Mouse (Mus musculus) CH12.LX (cell line): ENCODE measurements around the gene Itga9. TPM values are rescaled to one million over a fixed set of nuclear protein-coding genes. Genes with fewer than 3 reads are reported as not detected.
A peak's percentile ranks its signal among the peaks of the same experiment; 100 is the strongest.

ENCODE experiments used
- DNase-seq: peaks from one replicate; pipeline ENCODE4 v3.0.0-alpha.2; 2013; ENCODE audit errors: extremely low read depth
- H3K27ac ChIP-seq: 2 replicates; pipeline ENCODE4 v1.5.1; 2012; ENCODE audit warnings: low read depth, mild to moderate bottlenecking, control low read depth, moderate library complexity; ENCODE audit not compliant: insufficient read depth
- H3K27me3 ChIP-seq: replicated peaks from 2 replicates; pipeline ENCODE3; 2012; ENCODE audit warnings: inconsistent platforms
- H3K36me3 ChIP-seq, 2 experiments: replicated peaks in 1 of 2; 2 replicates each; pipeline versions ENCODE3 to v1.6.1; 2012; ENCODE audit warnings: inconsistent platforms in 1 of 2, low read length in 1 of 2, mild to moderate bottlenecking in 1 of 2, mixed read lengths in 1 of 2, moderate library complexity in 1 of 2; ENCODE audit not compliant: control insufficient read depth in 1 of 2, insufficient read depth in 1 of 2
- H3K4me1 ChIP-seq, 2 experiments: 2 replicates each; pipeline ENCODE4 v1.6.1; 2012; ENCODE audit warnings: inconsistent platforms in 1 of 2, moderate library complexity in 1 of 2; ENCODE audit not compliant: insufficient read depth in 2 of 2, control insufficient read depth in 1 of 2
- H3K4me2 ChIP-seq: 2 replicates; pipeline ENCODE4 v1.6.1; 2012; ENCODE audit warnings: low read depth, mild to moderate bottlenecking, control low read depth; ENCODE audit not compliant: poor library complexity, insufficient read depth, severe bottlenecking
- H3K4me3 ChIP-seq, 3 experiments: fragments of 150-350 bp in 1 of 3; sonication (generic) in 1 of 3; replicated peaks in 1 of 3; 2 replicates each; pipeline versions ENCODE3 to v1.5.1; 2011 to 2012; ENCODE audit warnings: low read depth in 2 of 3, low read length in 2 of 3, mild to moderate bottlenecking in 2 of 3, moderate library complexity in 2 of 3, control low read depth in 1 of 3, improper control_type of control experiment in 1 of 3, inconsistent platforms in 1 of 3, mixed read lengths in 1 of 3; ENCODE audit not compliant: poor library complexity in 1 of 3
- H3K79me2 ChIP-seq: replicated peaks from 2 replicates; pipeline ENCODE4 v1.6.1; 2012; ENCODE audit warnings: mild to moderate bottlenecking, moderate library complexity; ENCODE audit not compliant: control insufficient read depth, poor library complexity, insufficient read depth, severe bottlenecking; ENCODE audit errors: extremely low read depth
- H3K9ac ChIP-seq: 2 replicates; pipeline ENCODE4 v1.6.1; 2012; ENCODE audit warnings: low read depth, mild to moderate bottlenecking, control low read depth, moderate library complexity; ENCODE audit not compliant: insufficient read depth
- H3K9me3 ChIP-seq: replicated peaks from 2 replicates; pipeline ENCODE3; 2012; ENCODE audit warnings: low read length, inconsistent platforms, mixed read lengths
- CHD2 ChIP-seq: IDR thresholded peaks from 2 replicates; pipeline ENCODE4 v1.6.1; 2011; ENCODE audit warnings: low read length, improper control_type of control experiment
- CTCF ChIP-seq, 2 experiments: IDR thresholded peaks in 1 of 2; conservative IDR thresholded peaks in 1 of 2; 2 replicates each; pipeline ENCODE4 v1.5.1; 2011 to 2012; ENCODE audit warnings: low read depth in 2 of 2, low read length in 2 of 2, improper control_type of control experiment in 1 of 2, inconsistent platforms in 1 of 2, mild to moderate bottlenecking in 1 of 2, moderate library complexity in 1 of 2
- ELF1 ChIP-seq: IDR thresholded peaks from 2 replicates; pipeline ENCODE4 v1.6.1; 2014; ENCODE audit warnings: low read depth, mild to moderate bottlenecking, inconsistent platforms, low read length, improper control_type of control experiment
- GABPA ChIP-seq: IDR thresholded peaks from 2 replicates; pipeline ENCODE4 v1.6.1; 2012; ENCODE audit warnings: low read depth, low read length, improper control_type of control experiment, inconsistent platforms; ENCODE audit not compliant: insufficient replicate concordance
- IRF4 ChIP-seq: IDR thresholded peaks from 2 replicates; pipeline ENCODE4 v1.6.1; 2014; ENCODE audit warnings: low read depth, mild to moderate bottlenecking, inconsistent platforms, low read length, improper control_type of control experiment
- JUN ChIP-seq: IDR thresholded peaks from 2 replicates; pipeline ENCODE4 v1.6.1; 2011; ENCODE audit warnings: low read depth, mild to moderate bottlenecking, low read length, improper control_type of control experiment, moderate library complexity; ENCODE audit not compliant: insufficient read depth
- KAT2A ChIP-seq: IDR thresholded peaks from 2 replicates; pipeline ENCODE4 v1.6.1; 2012; ENCODE audit warnings: low read length, improper control_type of control experiment, inconsistent platforms; ENCODE audit not compliant: insufficient replicate concordance
- MAX ChIP-seq: IDR thresholded peaks from 2 replicates; pipeline ENCODE4 v1.6.1; 2011; ENCODE audit warnings: low read length, improper control_type of control experiment
- MAZ ChIP-seq: IDR thresholded peaks from 2 replicates; pipeline ENCODE4 v1.6.1; 2012; ENCODE audit warnings: low read depth, mild to moderate bottlenecking, inconsistent platforms, low read length, improper control_type of control experiment, moderate library complexity
- MYC ChIP-seq: IDR thresholded peaks from 2 replicates; pipeline ENCODE4 v1.6.1; 2011; ENCODE audit warnings: low read depth, mild to moderate bottlenecking, improper control_type of control experiment, low read length
- NELFE ChIP-seq: IDR thresholded peaks from 2 replicates; pipeline ENCODE4 v1.6.1; 2011; ENCODE audit warnings: low read depth, low read length, improper control_type of control experiment
- NRF1 ChIP-seq: IDR thresholded peaks from 2 replicates; pipeline ENCODE4 v1.6.1; 2014; ENCODE audit warnings: low read depth, mild to moderate bottlenecking, inconsistent platforms, low read length, improper control_type of control experiment, moderate library complexity
- PAX5 ChIP-seq: IDR thresholded peaks from 2 replicates; pipeline ENCODE4 v1.6.1; 2012; ENCODE audit warnings: low read length, inconsistent platforms, mixed read lengths
- POLR2A ChIP-seq: IDR thresholded peaks from 2 replicates; pipeline ENCODE4 v1.6.1; 2011; ENCODE audit warnings: low read depth, mild to moderate bottlenecking, improper control_type of control experiment, low read length
- POLR2AphosphoS2 ChIP-seq: IDR thresholded peaks from 2 replicates; pipeline ENCODE4 v1.6.1; 2011; ENCODE audit warnings: low read depth, low read length, improper control_type of control experiment
- RAD21 ChIP-seq: IDR thresholded peaks from 2 replicates; pipeline ENCODE4 v1.6.1; 2011; ENCODE audit warnings: low read depth, mild to moderate bottlenecking, low read length, improper control_type of control experiment, moderate library complexity
- RCOR1 ChIP-seq: conservative IDR thresholded peaks from 2 replicates; pipeline ENCODE4 v1.6.1; 2012; ENCODE audit warnings: low read depth, mild to moderate bottlenecking, inconsistent platforms, low read length, improper control_type of control experiment
- TBP ChIP-seq: conservative IDR thresholded peaks from 2 replicates; pipeline ENCODE4 v1.6.1; 2011; ENCODE audit warnings: low read depth, low read length, improper control_type of control experiment
- TCF12 ChIP-seq: IDR thresholded peaks from 2 replicates; pipeline ENCODE4 v1.6.1; 2014; ENCODE audit warnings: low read depth, mild to moderate bottlenecking, inconsistent platforms, low read length, improper control_type of control experiment
- USF1 ChIP-seq: IDR thresholded peaks from 2 replicates; pipeline ENCODE4 v1.6.1; 2014; ENCODE audit warnings: low read depth, mild to moderate bottlenecking, inconsistent platforms, low read length, improper control_type of control experiment
- USF2 ChIP-seq: conservative IDR thresholded peaks from 2 replicates; pipeline ENCODE4 v1.6.1; 2011; ENCODE audit warnings: low read depth, low read length, improper control_type of control experiment
- ZC3H11A ChIP-seq: IDR thresholded peaks from 2 replicates; pipeline ENCODE4 v1.6.1; 2012; ENCODE audit warnings: low read depth, mild to moderate bottlenecking, inconsistent platforms, low read length, improper control_type of control experiment
- ZKSCAN1 ChIP-seq: IDR thresholded peaks from 2 replicates; pipeline ENCODE4 v1.6.1; 2012; ENCODE audit warnings: low read depth, inconsistent platforms, low read length, improper control_type of control experiment, borderline replicate concordance
- ZMIZ1 ChIP-seq: IDR thresholded peaks from 2 replicates; pipeline ENCODE4 v1.6.1; 2012; ENCODE audit warnings: low read depth, mild to moderate bottlenecking, inconsistent platforms, low read length, improper control_type of control experiment
- dilution Hi-C: fragments of 300-500 bp; cut with MboI; formaldehyde crosslinking; loops from 2 replicates; pipeline ENCODE4 v1.14.3; 2020; ENCODE audit warnings: low sequenced_read_pairs; ENCODE audit not compliant: extremely low pct_unique_long_range_greater_than_20kb, extremely low pct_ligation_motif_present
- in situ Hi-C: fragments of 300-500 bp; cut with MboI; formaldehyde crosslinking; loops from 3 replicates; pipeline ENCODE4 v1.14.3; 2019; ENCODE audit warnings: low sequenced_read_pairs, low pct_ligation_motif_present, low pct_unique_long_range_greater_than_20kb, mixed read lengths
- polyA plus RNA-seq: library from polyadenylated mRNA; unstranded; fragments of >175 nt; gene quantifications from 2 replicates; pipeline ENCODE4 v1.2.1, GENCODE M21; 2012; ENCODE audit warnings: low read depth; ENCODE audit not compliant: insufficient read length
- total RNA-seq, 2 experiments: library from RNA; depleted of rRNA; stranded (reverse); fragments of 300-350 nt in 1 of 2; fragments of >200 nt in 1 of 2; gene quantifications; 2 replicates each; pipeline ENCODE4 v1.2.3; 2012 to 2014

Gene Itga9
- total and polyA plus RNA-seq, 3 experiments, result 0.19 TPM; not detected in 2

DNA sequence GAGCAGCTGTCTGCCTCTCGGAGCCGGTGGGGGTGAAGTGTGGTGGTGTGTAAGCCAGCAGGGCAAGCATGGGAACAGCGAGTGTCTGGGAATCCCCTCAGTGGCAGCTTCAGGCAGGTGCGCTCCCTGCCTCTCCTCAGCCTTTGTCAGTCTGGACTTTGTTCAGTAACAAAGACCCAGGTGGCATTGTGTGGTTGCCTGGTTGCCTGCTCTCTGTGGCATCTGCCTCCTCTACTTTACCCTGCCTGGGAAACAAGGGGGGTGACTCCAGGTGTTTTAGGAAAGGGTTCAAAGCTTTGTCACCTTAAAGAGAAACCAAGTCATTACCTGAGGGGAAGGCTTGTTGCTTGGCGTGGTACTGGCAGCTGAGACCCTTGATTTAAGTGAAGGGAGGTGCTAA, 108.0 kb downstream of the Itga9 start:
- no peak overlapping the region for H3K4me3 ChIP-seq
- dilution Hi-C loops (no loop called here), in situ Hi-C loops (no loop called here)
- no peak overlapping the region for H3K9ac ChIP-seq
- TF ChIP-seq RCOR1 (no peak), GABPA (no peak), TCF12 (peak; percentile 68; the same call in 1 of the 2 replicates), NELFE (no peak), CTCF (conservative IDR thresholded peaks at IDR 0.05 in 1 of 2, IDR thresholded peaks at IDR 0.05 in 1 of 2; ENCODE audit: low read depth in 2 of 2, low read length in 2 of 2) (no peak), MAX (no peak), KAT2A (no peak), TBP (0 out of 2 replicates have a peak, but pooled peaks have one; percentile 62), ZC3H11A (no peak), JUN (no peak), MYC (no peak), ELF1 (no peak), POLR2AphosphoS2 (no peak), ZMIZ1 (no peak), USF2 (no peak), NRF1 (no peak), ZKSCAN1 (no peak)
- no peak overlapping the region for H3K27ac ChIP-seq
- no peak overlapping the region for H3K4me2 ChIP-seq
- H3K27me3 ChIP-seq, result peaks cover 9% of the 10 kb centered on the region
- H3K4me1 ChIP-seq, result peaks cover 0 to 24% of the 10 kb centered on the region in 2 experiments; a peak in 2 of 4 replicates
- peaks cover 9% of the 10 kb centered on the region for H3K9me3 ChIP-seq
- DNase-seq, result peak; percentile 47
- H3K36me3 ChIP-seq, result no peaks in the 10 kb centered on the region
- H3K79me2 ChIP-seq, result no peaks in the 10 kb centered on the region

DNA sequence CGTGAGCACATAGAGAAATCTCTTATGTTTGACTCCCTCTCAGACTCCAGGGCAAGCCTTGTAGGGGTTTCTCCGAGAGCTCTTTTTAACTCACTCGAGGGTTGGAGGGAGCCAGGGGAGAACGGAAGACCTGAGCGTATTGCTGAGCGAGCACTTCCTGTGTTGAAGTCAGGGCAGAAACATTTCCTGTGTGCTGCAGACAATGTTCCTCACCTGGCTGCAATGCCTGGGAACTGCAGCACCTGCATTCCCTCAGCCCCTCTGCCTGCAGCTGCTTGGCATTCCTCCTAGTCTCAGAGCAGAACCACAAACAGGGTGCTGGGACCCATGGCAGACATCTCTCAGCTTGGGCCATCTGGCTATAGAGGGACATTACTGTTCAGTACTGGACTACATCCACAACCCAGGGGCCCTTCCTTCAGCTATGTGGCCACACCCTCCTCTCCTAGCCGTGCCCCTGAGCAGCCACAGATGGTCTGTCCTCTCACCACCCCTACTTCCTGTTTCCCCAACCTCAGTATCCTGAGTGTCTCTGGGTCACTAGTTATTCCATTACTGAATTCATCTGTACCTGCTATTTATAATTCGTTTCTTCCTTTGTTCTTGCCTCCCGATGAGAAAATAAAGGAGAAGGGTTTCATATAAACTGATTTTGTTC, 109.6 kb downstream of the Itga9 start:
- dilution Hi-C loops, result no loop called here
- in situ Hi-C loops, result no loop called here

More for the DNA sequence above, 109.6 kb downstream of the Itga9 start:
- DNase-seq, result no peak
- Histone ChIP-seq H3K27me3 (peaks cover 6% of the 10 kb centered on the region), H3K27ac (no peak overlapping the region), H3K4me2 (no peak overlapping the region), H3K36me3 (no peaks in the 10 kb centered on the region), H3K4me1 (peaks cover 0 to 24% of the 10 kb centered on the region in 2 experiments; a peak in 2 of 4 replicates), H3K9ac (no peak overlapping the region), H3K9me3 (peaks cover 9% of the 10 kb centered on the region), H3K79me2 (no peaks in the 10 kb centered on the region), H3K4me3 (no peak overlapping the region)
- no peak for TF ChIP-seq MAZ
- TF ChIP-seq JUN, result no peak
- TF ChIP-seq PAX5, result no peak
- TF ChIP-seq POLR2AphosphoS2, result no peak
- no peak for TF ChIP-seq CHD2
- TF ChIP-seq IRF4, result no peak
- TF ChIP-seq RAD21, result no peak
- TF ChIP-seq GABPA, result no peak
- no peak for TF ChIP-seq USF1
- no peak for TF ChIP-seq POLR2A
- no peak for TF ChIP-seq TBP
